Mouse (Mus musculus) heart, adult 2 months (tissue): ENCODE measurements around the gene Slc43a2.

Source experiments
- CTCF ChIP-seq: fragments of 200-600 bp; IDR thresholded peaks from 2 replicates; pipeline ENCODE4 v1.8.1; 2022; ENCODE audit warnings: antibody characterized with exemption, mild to moderate bottlenecking, moderate library complexity
- EP300 ChIP-seq: fragments of 200-500 bp; IDR thresholded peaks from 2 replicates; pipeline ENCODE4 v1.6.1; 2011; ENCODE audit warnings: low read depth, low read length, control low read depth; ENCODE audit not compliant: insufficient read depth
- POLR2A ChIP-seq: fragments of 200-500 bp; IDR thresholded peaks from 2 replicates; pipeline ENCODE4 v1.6.1; 2011; ENCODE audit warnings: mild to moderate bottlenecking, low read depth, low read length, control low read depth; ENCODE audit not compliant: insufficient read depth

DNA sequence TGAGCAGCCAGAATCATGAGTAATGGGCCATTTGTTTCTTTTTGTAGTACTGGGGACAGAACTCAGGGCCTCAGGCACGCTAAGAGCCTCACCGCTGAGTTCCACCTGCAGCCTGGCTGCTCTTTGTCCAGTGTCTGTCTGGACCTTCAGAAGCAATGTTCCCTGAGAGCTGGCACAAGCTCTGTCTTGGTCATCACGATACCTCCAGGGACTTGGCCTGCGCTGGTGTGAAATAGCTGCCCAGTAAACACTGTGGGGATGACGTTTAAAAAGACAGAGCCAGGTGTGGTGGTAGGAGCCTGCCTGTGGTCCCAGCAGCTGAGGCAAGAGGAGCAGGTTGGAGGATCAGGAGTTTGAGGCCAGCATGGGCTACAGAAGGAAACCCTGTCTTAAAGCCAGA lies 47.1 kb downstream of the Slc43a2 start:
- TF ChIP-seq CTCF (no peak), POLR2A (no peak), EP300 (no peak)
